In genomic region chr4:137316027-137316770, GRCm38 (mm10) we compare ENCODE assay signal across 13 mouse cellular contexts. TPM values are rescaled to one million over a fixed set of nuclear protein-coding genes. Genes with fewer than 3 reads are reported as not detected.
A peak's percentile ranks its signal among the peaks of the same experiment; 100 is the strongest.
DNase-seq lines count a peak whose midpoint lies in the region; TF ChIP-seq lines count a peak whose summit lies in the region.
"Had no signal": no experiment of that assay in that cellular context is flagged by ENCODE, and none has a peak within 500 bp of the region (broad histone marks: within the 10 kb centered on the region; RNA-seq: fewer than 3 reads in every experiment).

No protein-coding gene starts in this region.

- TF ChIP-seq CTCF in layer of hippocampus, adult 2 months (conservative IDR thresholded peaks at IDR 0.05): peak; percentile 45

- peak; percentile 58 for DNase-seq in heart, adult 11 months
- no peak for DNase-seq in heart, adult 18-20 months
- no peak for DNase-seq in layer of hippocampus, adult 2 months (ENCODE audit: low spot score in 2 of 2)
- DNase-seq in layer of hippocampus, adult 8-10 months (ENCODE audit: low spot score in 2 of 2): no peak
- DNase-seq in 3T3-L1 (ENCODE audit: low read depth, low spot score) (peak; percentile 64), R1 (ENCODE audit: low read depth, low spot score) (peak; percentile 30)
- DNase-seq in adrenal gland, adult (ENCODE audit: inconsistent age in 2 of 2, low spot score in 1 of 2): no peak
- no peak for DNase-seq in cerebellum, adult 11-12 months
- DNase-seq: cerebellum, postnatal 10 days; right cerebral cortex, adult 18-20 months had no signal

- no peak overlapping the region for H3K4me3 ChIP-seq in layer of hippocampus, adult 2 months
- H3K4me3 ChIP-seq: embryonic facial prominence, embryonic 13.5 days; midbrain, embryonic 13.5 days; neural tube, embryonic 13.5 days had no signal

- H3K27ac ChIP-seq in layer of hippocampus, adult 2 months: no peak overlapping the region
- H3K27ac ChIP-seq: embryonic facial prominence, embryonic 13.5 days; neural tube, embryonic 13.5 days had no signal

RNA-seq across cellular contexts. Expression of gene Wnt4, which starts 38.9 kb away (rescaled TPM):
- under 1 TPM; 0.28 to 0.32 TPM for total RNA-seq in heart, adult 18-20 months (2021)
- 1 to 10 TPM; 5.2 to 6.6 TPM for total RNA-seq in layer of hippocampus, adult 2 months (2021)
- total RNA-seq in layer of hippocampus, adult 8-10 months (2022): 1 to 10 TPM; 5.2 to 7.7 (median 7.1) TPM

RNA-seq across cellular contexts. Expression of gene Cdc42, which starts 41.3 kb away (rescaled TPM):
- 100 to 1,000 TPM; 143 to 147 TPM for total RNA-seq in heart, adult 18-20 months (2021)
- total RNA-seq in layer of hippocampus, adult 2 months (2021): 100 to 1,000 TPM; 300 to 303 TPM
- total RNA-seq in layer of hippocampus, adult 8-10 months (2022): 100 to 1,000 TPM; 300 to 325 (median 301) TPM

Comparison
In these comparisons a context has a peak if more than half of its experiments do, and no peak if none do; other contexts are left out.
1. DNase-seq: peak in heart, adult 11 months (single experiment), 3T3-L1 (single experiment) and R1 (single experiment); none in heart, adult 18-20 months (0 of 2), layer of hippocampus, adult 2 months (0 of 2), layer of hippocampus, adult 8-10 months (0 of 2), adrenal gland, adult (0 of 2) and cerebellum, adult 11-12 months (single experiment).
2. RNA of gene Wnt4, which starts 38.9 kb away (total RNA-seq): 5.2 to 7.7 TPM in layer of hippocampus, adult 8-10 months and 5.2 to 6.6 TPM in layer of hippocampus, adult 2 months; 0.28 to 0.32 TPM in heart, adult 18-20 months; every median in the first group is over 4 times any median in the second.